Mouse (Mus musculus): Measurements from ENCODE around the gene Fancb. TPM values are rescaled to one million over a fixed set of nuclear protein-coding genes. Genes with fewer than 3 reads are reported as not detected.

Fancb gene
- total RNA-seq (2021) = 1 to 10 TPM in 1 of 2 experiments, under 1 TPM in 1; 0.78 to 1.2 TPM
- long read RNA-seq, experiment 1, partial matches to known transcripts = 0 of 5 reads
- long read RNA-seq, experiment 1, other reads (novel, unspliced or antisense) = 3 of 5 reads
- long read RNA-seq, experiment 2, partial matches to known transcripts = 0 of 1 reads
- long read RNA-seq, experiment 2, other reads (novel, unspliced or antisense) = 0 of 1 reads

GRCm38 (mm10) chrX:164980193-164980775, at the start of gene Fancb, which contains the start of gene Mospd2:
Fancb (plus strand) TSS chrX:164980592.
Mospd2 (minus strand) TSS chrX:164980375.
- peak; percentile 72 for DNase-seq

GRCm38 (mm10) chrX:164941540-164941939, 38.9 kb upstream of the Fancb start:
- DNase-seq = no peak

- DNase-seq = no peak
Measured at GRCm38 (mm10) chrX:164951858-164952576, 28.4 kb upstream of the Fancb start.

- no peak for DNase-seq
Measured at GRCm38 (mm10) chrX:164952601-164953375, 27.6 kb upstream of the Fancb start.

GRCm38 (mm10) chrX:164965750-164966448, 14.5 kb upstream of the Fancb start:
- no peak for DNase-seq

- DNase-seq = no peak
Measured at GRCm38 (mm10) chrX:164971206-164971605, 9.2 kb upstream of the Fancb start.

GRCm38 (mm10) chrX:164978866-164979265, 1.5 kb upstream of the Fancb start:
- DNase-seq = no peak

- no peak for DNase-seq
Measured at GRCm38 (mm10) chrX:165003141-165003540, 22.7 kb downstream of the Fancb start.

- no peak for DNase-seq
Measured at GRCm38 (mm10) chrX:165004779-165005324, 24.5 kb downstream of the Fancb start, which contains the start of gene Gm17604. Gm17604 (minus strand) TSS chrX:165004829.

Other genes starting within 250 kb of the Fancb start
- gene Mospd2, start 217 bp upstream of the Fancb start, total RNA-seq (2021) = 10 to 100 TPM; 11.6 to 12.6 TPM
- gene Gm17604, start 24.2 kb downstream of the Fancb start, total RNA-seq (2021) = not detected

Measured in gastrocnemius, postnatal 10 days (tissue).